Mouse (Mus musculus): Measurements from ENCODE around the gene Tulp3.
"Not testable (repeated sequence)": the region's sequence is repeated elsewhere in the genome, so short reads cannot be mapped to it uniquely, and the experiment has no call there.

Gene Tulp3

DNA sequence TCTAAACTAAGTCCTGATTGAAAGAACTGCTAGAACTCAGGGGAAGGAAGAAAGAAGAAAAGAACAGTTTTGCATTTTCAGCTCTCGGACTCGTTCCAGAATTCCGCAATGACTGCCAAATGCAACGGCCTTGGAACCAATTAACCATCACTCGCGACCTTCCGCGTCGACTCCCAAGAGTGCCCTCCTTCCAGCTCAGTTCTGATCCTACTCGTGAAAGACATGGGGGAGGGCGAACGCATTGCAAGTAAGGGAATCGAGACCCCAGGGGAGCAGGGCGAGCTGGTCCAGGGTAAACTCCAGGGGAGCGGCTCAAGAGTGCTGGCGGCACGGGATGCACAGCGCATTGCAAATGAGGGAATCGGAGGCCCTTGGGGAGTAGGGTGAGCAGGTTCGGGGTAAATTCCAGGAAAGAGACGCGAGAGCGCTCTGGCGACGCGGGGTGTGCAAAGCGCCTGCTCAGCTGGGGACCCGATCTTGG, 410 bp downstream of the Tulp3 start:
- DNase-seq: no peak

DNA sequence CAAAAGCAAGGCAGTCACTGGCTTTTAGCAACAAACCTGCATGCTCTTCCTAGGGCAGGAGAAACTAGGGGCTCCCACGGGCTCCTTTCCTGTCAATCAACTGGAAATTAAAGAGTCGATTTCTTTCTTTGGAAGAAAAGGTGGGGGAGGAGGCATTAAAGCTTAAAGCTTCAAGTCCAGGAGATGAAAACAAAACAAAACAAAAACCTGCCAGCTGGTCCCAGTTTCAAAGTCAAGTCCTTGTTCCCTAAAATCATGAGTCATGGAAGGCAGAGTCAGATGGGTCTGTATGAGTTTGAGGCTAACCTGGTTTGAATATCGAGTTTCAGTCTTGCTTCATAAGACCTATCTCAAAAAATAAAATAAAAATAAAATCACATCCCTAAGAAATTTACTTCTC, 1.5 kb downstream of the Tulp3 start:
- no peak for DNase-seq

DNA sequence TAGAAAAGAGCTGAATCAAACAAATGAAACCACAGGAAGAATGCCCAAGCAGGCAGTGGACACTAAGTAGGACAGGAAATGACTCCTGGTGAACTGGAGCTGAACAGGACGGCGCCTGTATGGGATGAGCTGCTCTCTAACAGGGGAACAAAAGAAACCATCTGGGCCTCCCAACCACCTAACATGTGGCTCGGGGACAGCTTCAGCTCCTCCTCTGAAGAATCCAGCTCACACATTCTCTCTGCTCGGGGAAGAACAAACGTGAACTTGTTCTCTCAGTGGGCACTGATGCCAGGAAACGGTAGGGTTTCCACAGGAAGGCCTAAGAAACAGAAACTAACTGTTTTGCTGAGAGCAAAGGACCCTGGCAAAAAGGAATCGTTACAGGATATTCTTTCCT, 5.9 kb downstream of the Tulp3 start:
- no peak for DNase-seq

DNA sequence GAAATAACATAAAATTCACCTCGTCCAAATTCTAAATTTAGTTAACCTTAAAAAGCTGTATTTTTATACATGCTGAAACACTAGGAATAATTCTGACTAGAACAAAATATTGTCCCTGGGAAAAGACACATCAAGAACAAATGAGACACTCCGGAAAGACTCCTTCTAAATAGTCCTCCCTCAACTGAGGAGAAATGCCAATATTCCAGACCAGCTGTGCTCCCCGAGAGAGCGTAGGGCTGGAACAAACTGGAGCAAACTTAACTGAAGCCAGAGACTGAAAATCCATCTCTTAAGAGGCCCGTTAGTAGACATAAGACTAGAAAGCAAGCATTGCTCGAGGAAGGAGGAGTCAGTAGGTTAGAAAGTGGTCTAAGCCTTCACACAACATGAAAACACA, 8.9 kb downstream of the Tulp3 start:
- DNase-seq: no peak

DNA sequence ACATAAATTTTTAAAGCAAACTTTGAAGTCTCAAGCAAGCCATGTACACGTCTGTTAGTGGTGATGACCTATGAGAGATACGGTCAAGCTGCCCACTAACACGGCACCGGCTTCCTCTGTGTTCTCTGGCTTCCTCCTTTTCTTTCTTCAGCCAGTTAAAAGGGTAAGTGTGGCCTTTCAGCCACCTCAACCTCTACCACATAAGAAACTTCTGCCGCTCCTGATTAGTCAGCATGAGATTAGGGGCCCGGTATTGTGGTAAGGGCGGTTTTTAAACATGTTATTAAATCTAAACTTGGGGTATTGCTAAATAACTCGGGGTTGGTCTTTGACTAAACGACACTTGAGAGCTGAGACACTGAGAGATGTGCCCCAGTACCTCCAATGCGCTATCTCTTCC, 10.0 kb downstream of the Tulp3 start:
- no peak for DNase-seq

DNA sequence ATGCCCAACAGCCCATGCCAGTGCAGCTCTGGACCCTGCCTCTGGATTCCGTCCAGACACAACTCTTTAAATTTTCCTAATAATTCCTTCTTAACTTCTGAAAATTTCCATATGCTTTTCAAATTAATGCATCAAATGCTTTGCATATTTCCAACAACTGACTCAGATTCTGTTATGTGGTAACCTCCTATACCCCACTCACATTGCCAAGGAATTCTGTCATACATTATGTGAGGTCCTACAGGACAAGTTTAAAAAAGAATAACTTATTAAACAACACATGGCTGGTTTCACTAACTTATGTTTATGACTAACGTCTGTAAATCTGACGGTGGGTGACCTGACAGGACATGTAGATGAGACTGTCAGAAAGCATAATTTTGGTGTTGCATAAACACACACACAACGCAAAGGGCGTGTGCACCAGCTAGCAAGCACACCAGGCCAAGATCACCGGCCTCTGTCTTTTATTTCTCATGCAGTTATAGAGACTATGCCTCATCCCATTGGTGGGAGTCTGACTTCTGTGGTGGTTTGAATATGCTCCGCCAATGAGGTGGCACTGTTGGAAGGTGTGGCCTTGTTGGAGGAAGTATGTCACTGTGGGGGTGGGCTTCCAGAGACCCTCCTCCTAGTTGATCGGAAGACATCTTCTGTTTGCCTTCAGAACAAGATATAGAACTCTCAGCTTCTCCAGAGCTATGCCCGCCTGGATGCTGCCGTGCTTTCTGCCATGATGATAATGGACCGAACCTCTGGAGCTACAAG, 13.5 kb downstream of the Tulp3 start:
- DNase-seq: no peak

DNA sequence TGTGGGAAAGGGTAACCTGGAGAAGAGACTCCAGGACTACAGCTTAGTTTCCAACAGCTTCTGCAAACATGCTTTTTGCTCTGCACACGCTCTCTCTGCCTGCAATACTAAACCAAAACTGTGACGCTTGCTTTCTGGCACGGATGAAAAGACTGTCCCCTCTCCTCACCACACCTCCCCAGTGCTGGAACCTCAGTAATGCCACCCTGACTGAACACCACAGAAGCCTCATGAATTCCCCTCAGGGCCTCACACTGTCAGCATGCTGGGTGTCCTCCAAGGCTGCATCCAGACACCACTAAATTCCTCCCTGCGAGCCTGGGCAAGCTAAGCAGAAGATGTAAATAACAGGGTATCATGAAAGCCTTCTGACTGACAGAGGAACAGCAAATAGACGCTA, 16.8 kb downstream of the Tulp3 start:
- DNase-seq: no peak

DNA sequence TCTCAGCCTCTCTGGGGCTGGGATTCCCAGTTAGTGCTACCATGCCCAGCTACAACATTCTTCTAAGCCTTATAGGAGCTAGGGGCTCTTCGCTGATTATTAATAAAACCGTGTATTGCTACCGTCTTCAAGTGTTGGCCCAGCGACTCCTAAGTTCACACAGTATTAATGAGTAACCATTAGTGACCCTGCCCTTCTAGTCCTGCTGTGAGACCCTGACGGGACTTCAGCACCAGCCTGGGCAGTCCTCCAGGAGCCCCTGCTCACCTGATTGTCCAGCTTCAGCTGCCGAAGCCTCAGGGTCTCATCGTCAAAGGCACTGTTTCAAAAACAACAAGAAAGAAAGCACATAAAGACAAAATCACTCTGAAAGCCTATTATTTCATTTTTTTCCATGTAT, 18.2 kb downstream of the Tulp3 start:
- DNase-seq: no peak

DNA sequence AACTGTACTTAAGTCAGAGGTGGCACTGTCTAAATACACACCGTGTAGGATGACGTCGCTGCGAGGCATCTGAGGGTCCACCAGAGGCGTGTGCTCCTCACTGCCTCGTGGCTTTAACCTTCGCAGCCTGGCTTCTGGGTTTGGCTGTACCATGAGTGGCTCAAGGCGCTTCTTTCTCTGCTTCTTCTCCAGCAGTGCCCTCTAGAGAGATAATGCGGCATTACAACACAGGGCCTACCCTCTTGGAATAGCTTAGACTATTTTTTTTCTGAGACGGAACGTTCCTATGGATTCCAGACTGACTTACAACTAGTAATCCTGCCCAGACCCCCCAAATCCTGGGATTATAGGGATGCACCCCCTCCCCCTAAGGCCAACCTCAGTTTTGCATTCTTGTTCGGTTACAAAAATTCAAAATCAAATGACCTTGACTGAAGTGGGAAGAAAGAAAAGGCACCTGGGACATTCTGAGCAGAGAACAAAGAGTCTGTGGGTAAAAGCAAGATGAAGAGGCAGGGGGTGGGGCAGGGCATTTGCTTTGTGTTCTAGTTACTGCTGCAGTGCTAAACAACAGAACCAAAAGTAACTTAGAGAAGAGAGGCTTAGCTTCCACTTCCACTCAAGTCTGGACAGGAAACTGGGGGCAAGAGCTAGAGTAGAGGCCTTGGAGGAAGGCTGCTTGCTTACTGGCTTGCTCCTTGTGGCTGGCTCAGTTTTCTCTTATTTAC, 21.1 kb downstream of the Tulp3 start:
- peak; percentile 73 for DNase-seq

DNA sequence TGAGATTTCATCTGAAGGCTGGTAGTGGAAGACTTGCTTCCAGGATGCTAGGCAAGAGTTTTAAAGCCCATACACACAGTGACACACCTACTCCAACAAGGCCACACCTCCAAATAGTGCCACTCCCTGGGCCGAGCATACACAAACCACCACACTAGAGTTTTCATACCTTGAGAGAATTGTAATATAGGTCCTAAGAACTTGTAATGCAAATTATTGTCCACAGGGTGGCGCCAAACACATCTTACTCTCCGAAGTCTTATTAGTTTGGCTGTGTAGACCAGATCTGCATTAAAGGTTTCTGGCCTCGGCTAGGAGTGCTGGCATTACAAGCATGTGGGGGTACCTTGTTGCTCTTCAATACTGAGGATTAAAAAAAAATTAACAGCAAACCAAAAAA, 37.3 kb downstream of the Tulp3 start:
- DNase-seq: peak; percentile 49

DNA sequence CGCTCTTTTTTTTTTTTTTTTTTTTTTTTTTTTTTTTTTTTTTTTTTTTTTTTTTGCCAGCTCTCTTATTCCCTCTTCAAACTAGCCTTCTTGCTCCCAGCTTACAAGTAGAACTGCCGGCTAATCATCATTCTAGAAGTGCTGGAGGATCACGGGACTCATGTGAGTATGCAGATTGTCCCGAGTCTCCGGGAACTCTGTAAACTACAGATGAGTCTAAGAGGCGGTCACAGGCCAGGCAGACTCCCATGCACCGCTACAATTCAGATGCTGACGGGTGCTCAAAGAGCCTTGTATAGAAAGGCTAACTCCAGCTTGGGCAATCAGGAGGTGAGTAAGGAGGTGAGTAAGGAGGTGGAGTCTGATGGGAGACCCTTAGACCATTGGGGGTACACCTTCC, 40.1 kb downstream of the Tulp3 start:
- no peak for DNase-seq

DNA sequence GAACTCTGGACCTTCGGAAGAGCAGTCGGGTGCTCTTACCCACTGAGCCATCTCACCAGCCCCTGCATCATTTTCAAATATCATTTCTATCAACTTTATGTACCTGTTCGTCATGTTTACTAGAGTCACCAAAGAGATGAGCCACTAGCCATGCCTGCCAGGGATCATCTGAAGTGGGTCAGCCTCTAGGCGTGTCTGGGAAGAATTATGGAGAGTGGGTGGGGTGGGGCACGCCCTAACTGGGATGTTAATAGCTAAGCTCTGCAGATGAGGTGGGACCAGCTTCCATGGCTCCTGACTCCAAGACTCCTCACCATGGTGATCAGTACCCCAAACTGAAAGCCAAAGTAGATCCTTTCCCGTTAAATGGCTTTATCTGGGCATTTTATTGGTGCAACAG, 40.9 kb downstream of the Tulp3 start:
- no peak for DNase-seq

DNA sequence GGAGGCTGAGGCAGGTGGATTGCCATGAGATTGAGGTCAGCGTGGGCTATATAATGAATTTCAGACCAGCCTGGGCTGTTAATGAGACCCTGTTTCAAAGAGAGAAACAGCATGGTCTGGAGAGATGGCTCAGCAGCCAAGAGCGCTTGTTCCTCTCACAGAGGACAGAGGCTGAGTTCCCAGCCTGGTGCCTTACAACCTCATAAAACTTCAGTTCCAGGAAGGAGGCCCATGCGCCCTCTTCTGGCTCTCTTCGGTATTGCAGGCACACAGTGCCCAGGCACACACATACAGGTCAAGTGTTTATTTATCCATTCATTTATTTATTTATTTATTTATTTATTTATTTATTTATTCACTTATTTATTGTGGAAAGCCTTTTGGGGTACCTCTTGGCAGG, 47.3 kb downstream of the Tulp3 start:
- peak; percentile 60 for DNase-seq

DNA sequence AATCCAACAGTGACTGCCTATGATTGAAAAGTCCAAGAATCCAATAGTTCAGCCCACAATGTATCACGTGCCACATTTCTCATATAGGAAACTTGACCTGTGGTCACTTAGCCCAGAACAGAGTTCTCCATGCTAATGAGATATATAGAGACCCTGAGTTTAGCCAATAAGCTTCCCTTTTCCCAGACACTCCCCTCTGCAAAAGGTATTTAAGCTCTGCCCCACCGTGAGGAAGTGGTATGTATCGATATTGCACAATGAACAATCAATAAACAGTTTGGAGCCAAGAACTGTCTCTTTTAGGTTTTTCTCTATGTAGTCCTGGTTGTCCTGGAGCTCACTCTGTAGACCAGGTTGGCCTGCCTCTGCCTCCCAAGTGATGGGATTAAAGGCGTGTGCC, 50.9 kb downstream of the Tulp3 start:
- DNase-seq: no peak

DNA sequence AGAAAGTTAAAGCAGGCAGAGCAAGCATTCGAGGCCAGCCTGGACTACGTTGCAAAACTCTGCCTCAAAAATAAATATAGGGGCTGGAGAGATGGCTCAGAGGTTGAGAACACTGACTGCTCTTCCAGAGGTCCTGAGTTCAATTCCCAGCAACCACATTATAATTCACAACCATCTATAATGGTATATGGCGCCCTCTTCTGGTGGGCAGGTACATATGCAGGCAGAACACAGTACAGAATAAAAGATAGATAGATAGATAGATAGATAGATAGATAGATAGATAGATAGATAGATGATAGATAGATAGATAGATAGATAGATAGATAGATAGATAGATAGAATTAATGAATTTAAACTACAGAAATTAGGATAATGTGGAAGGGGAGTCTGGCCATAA, 53.0 kb downstream of the Tulp3 start:
- DNase-seq: not testable (repeated sequence)

DNA sequence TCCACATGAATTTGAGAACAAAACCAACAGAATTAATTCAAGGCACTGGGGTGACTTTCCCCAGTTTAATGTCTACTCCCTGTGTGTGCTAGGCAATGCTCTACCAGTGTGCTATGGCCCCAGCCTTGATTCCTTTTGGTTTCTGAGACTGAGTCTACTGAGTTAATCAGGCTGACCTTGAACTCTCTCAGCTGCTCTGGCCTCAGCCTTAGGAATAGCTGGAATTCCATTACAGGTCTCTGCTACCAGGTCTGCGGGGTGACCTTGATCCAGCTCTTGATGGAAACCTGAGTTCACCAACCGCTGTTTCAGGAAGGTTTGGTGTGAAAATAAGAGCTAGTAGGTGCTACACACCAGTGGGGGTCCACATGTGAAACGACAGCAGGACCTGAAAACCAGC, 53.8 kb downstream of the Tulp3 start:
- DNase-seq: no peak

DNA sequence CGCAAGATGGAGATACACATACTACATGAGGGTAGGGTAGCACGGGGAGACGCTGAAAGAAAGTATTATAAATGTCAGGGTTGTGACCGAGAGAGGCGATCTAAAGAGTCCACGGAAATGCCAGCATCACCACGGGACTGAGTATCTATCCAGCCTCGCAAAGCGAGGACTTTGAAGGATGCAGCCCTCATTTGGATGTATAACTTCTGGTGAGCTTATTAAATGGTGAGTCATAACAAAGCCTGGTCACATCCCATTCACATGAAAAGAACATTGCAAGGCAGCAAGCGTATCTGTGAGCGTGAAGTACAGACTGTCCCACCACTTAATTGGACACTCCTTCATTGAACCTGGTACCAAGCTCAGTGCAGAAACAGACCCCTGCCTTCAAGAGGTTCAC, 54.2 kb downstream of the Tulp3 start:
- DNase-seq: no peak

DNA sequence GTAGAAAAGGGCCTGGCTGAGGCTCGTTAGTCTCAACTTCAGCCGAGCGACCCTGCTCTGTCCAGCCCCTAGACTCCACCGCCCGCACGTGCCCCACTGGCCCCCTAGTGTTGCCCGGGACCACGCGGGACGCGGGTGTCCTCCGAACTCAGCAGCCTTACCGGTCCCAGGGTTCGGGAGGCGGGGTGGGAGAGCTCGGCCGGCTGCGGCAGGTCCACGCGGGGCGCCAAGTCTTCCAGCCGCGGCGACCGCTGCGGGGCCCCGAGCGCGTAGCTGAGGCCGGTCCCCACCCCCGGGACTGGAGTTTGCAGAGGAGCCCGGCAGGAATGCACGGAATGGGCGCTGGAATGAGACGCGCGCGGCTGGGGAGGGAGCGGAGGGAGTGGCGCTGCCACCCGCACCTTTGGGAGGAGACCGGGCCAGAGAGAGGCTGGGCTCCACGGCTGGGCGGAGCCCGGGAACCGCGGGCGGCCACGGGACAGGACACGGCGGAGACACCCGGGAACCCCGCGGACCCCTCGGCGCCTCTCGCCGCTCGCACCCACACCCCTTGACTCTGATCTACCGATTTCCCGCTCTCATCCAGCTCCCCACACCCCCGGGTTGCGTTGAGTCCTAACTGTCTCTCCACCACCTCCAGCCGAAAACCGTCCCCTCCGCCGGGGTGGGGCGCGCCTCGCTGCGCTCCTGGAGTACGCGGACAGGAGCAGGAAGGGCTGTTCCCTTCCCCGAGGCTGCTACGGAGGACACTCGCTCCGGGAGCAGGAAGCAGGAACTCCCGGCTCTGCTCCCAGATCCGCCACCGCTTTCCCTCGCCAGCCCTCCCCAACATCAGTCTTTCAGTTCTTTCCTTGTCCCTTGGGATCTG, 55.3 kb downstream of the Tulp3 start, which contains the start of gene Tead4:
TSS of gene Tead4 (minus strand) at position 690 of the 868 bp plus-strand sequence.
- no peak for DNase-seq

DNA sequence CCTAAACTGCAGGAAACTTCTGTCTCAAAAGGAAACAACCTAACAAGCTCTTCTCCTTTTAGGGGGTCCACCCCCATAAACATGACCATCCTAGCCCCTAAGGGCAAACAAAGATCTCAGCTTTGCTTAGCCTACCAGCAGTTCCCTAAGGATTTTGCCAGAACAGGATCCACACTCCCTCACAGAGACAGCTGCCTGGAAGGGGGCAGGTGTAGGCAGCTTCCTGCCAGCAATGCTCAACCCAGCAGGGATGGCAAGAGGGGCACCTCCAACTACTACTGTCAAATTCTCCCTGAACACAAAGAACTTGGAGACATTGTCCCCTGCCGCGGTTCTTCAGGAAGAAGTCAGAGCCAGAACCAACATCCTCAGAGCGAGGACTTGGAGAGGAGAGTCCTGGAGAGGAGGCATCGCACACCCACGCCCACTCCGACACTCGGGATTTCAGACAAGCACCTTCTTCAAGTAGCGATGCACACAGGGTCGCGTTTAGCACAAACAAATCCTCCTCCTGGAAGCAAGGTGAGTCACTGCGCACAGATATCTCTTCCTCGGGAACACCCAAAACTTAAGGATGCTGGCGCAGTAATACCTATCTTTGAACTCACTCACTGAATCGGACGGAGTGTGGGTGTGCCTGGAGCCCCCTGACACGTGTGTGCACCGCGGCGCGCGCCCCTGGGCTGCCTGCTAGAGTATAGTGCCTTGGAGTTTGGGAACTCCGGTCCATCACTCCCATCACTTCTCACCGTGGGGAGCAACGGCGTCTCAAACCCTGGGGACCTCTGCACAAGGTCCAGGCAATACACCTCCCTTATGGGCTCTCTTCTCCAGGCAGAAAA, 56.1 kb downstream of the Tulp3 start:
- no peak for DNase-seq

DNA sequence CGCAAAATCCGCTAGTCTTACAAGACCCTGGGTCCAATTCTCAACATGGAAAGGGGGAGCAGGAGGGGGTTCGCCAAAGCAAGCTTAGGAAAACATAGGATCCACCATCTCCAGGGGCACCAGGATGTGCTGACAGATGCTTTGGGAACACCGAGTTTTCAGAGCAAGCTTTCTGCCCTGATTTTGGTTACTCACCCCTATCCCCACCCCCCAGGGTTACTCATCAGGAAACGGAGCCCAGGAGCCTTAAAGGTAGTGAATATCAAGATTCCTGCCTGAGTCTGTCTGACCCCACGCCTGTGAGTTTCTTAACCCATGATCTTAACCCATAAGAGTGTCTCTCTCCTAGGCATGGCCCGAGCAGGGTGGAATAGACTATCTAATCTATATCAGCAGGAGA, 57.4 kb downstream of the Tulp3 start:
- no peak for DNase-seq

DNA sequence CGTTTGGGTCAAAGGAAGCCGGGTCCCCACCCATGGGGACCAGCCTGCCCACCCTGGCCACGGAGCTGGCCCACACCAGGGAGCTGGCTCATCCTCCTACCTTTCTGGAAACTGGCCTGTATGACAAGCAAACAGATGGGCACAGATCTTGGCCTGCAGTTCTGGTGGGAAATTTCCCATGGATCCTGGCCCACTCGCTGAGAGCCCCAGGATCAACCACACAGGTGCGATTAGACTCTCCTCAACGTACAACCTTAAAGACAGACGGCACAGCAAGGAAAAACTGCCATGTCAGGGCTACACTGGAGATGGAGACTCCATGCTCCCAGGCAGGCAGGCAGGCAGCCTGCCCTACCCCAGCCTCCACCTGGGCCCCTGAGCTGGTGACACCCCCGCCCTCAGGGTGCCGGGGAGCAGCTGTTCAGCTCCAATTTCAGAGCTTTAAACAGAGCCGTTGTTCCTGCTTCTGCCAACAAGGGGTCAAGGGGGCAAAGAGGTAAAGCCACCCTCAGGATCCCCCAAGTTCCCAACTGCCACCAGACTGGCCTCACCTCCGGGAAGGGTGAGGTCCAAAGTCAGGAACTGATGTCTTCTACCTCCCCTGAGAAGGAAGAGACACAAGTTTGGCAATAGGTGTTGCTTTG, 58.8 kb downstream of the Tulp3 start:
- DNase-seq: no peak

All from thymus, postnatal 14 days (tissue).